ENCODE assay signal across 14 mouse cellular contexts in genomic region chr19:3814461-3814860, GRCm38 (mm10). TPM values are rescaled to one million over a fixed set of nuclear protein-coding genes. Genes with fewer than 3 reads are reported as not detected.
DNase-seq lines count a peak whose midpoint lies in the region; ATAC-seq lines count a peak whose summit lies in the region.
"Had no signal": no experiment of that assay in that cellular context is flagged by ENCODE, and none has a peak within 500 bp of the region (broad histone marks: within the 10 kb centered on the region; RNA-seq: fewer than 3 reads in every experiment).

No protein-coding gene starts in this region.

- H3K4me2 ChIP-seq in heart, embryonic 12.5 days, result no peak overlapping the region
- H3K4me2 ChIP-seq: hindbrain, embryonic 13.5 days; midbrain, embryonic 15.5 days; neural tube, embryonic 15.5 days had no signal

- H3K9ac ChIP-seq in heart, embryonic 12.5 days, result no peak overlapping the region
- H3K9ac ChIP-seq: hindbrain, embryonic 13.5 days; midbrain, embryonic 15.5 days; neural tube, embryonic 15.5 days had no signal

- peak; percentile 53 for DNase-seq in heart, adult 8-10 months (ENCODE audit: low spot score)
- DNase-seq in adrenal gland, postnatal 36 days, result peak; percentile 48 to 49
- DNase-seq in cerebellum, adult 8-10 months, result peak; percentile 47
- DNase-seq in heart, postnatal 36 days, result peak; percentile 48 to 51
- no peak for DNase-seq in layer of hippocampus, postnatal 10 days (ENCODE audit: low spot score in 2 of 2)
- no peak for DNase-seq in left cerebral cortex, adult 8-10 months (ENCODE audit: low spot score in 2 of 2)
- DNase-seq: liver; lung, postnatal 4 days had no signal

- no peak overlapping the region for H3K4me3 ChIP-seq in heart, embryonic 12.5 days
- H3K4me3 ChIP-seq: hindbrain, embryonic 13.5 days; midbrain, embryonic 15.5 days; neural tube, embryonic 15.5 days had no signal

- ATAC-seq in heart, embryonic 12.5 days (ENCODE audit: insufficient number of reproducible peaks, low FRiP score), result no peak
- ATAC-seq: forebrain, embryonic 16.5 days; midbrain, embryonic 15.5 days had no signal

- H3K4me1 ChIP-seq in heart, embryonic 12.5 days (replicated peaks), result peaks cover under 1% of the 10 kb centered on the region; the same call in 1 of the 2 replicates
- H3K4me1 ChIP-seq: hindbrain, embryonic 13.5 days; midbrain, embryonic 15.5 days; neural tube, embryonic 15.5 days had no signal

- intact Hi-C loops in heart, postnatal 36 days (cut with DNase I), result no loop called here

- no peak overlapping the region for H3K27ac ChIP-seq in heart, embryonic 12.5 days (ENCODE audit: poor library complexity, severe bottlenecking)
- H3K27ac ChIP-seq: hindbrain, embryonic 13.5 days; midbrain, embryonic 15.5 days; neural tube, embryonic 15.5 days; stomach, postnatal 0 days had no signal

- 83% methylated on average over 10 of the region's 10 CpGs for WGBS in heart, embryonic 12.5 days

- peaks cover 68% of the 10 kb centered on the region for H3K36me3 ChIP-seq in heart, embryonic 12.5 days

- H3K9me3 ChIP-seq in heart, embryonic 12.5 days (replicated peaks), result no peaks in the 10 kb centered on the region
- H3K9me3 ChIP-seq: hindbrain, embryonic 13.5 days; midbrain, embryonic 15.5 days; neural tube, embryonic 15.5 days had no signal

- no peaks in the 10 kb centered on the region for H3K27me3 ChIP-seq in heart, embryonic 12.5 days (replicated peaks)
- H3K27me3 ChIP-seq: hindbrain, embryonic 13.5 days; midbrain, embryonic 15.5 days; neural tube, embryonic 15.5 days had no signal

RNA-seq across cellular contexts. Expression of gene Chka, which starts 37.1 kb away (rescaled TPM):
- 10 to 100 TPM in 1 of 4 experiments, 1 to 10 TPM in 3; 8.3 to 10.4 (median 8.7) TPM for total RNA-seq in heart, adult 8-10 months (2022)
- 30.1 and 36.1 TPM in 2 replicates for polyA plus RNA-seq in heart, embryonic 12.5 days (2016; fragmentation: Nextera tagmentation; extraction: Ambion mirVana)
- 100 to 1,000 TPM; 112 to 133 TPM for total RNA-seq in adrenal gland, postnatal 36 days (2021)
- total RNA-seq in heart, postnatal 36 days (2021), result 10 to 100 TPM; 10.5 to 11.5 TPM
- total RNA-seq in layer of hippocampus, postnatal 10 days (2021), result 100 to 1,000 TPM in 1 of 2 experiments, 10 to 100 TPM in 1; 98.1 to 104 TPM
- total RNA-seq in left cerebral cortex, adult 8-10 months (2022), result 10 to 100 TPM; 68.4 to 87.2 (median 76.7) TPM

RNA-seq across cellular contexts. Expression of gene Kmt5b, which starts 47.2 kb away (rescaled TPM):
- total RNA-seq in heart, adult 8-10 months (2022), result 10 to 100 TPM; 23.7 to 29.4 (median 28.2) TPM
- 29.3 and 32.9 TPM in 2 replicates for polyA plus RNA-seq in heart, embryonic 12.5 days (2016; fragmentation: Nextera tagmentation; extraction: Ambion mirVana)
- total RNA-seq in adrenal gland, postnatal 36 days (2021), result 10 to 100 TPM; 50.7 to 52.5 TPM
- total RNA-seq in heart, postnatal 36 days (2021), result 10 to 100 TPM; 31.0 to 34.2 TPM
- total RNA-seq in layer of hippocampus, postnatal 10 days (2021), result 10 to 100 TPM; 72.9 to 76.9 TPM
- 10 to 100 TPM; 46.2 to 53.0 (median 50.5) TPM for total RNA-seq in left cerebral cortex, adult 8-10 months (2022)

Comparison
In these comparisons a context has a peak if more than half of its experiments do, and no peak if none do; other contexts are left out.
1. DNase-seq: peak in heart, adult 8-10 months (single experiment), adrenal gland, postnatal 36 days (2 of 2), cerebellum, adult 8-10 months (single experiment) and heart, postnatal 36 days (2 of 2); none in layer of hippocampus, postnatal 10 days (0 of 2) and left cerebral cortex, adult 8-10 months (0 of 2).
2. RNA of gene Chka, which starts 37.1 kb away (total RNA-seq): 112 to 133 TPM in adrenal gland, postnatal 36 days, 98.1 to 104 TPM in layer of hippocampus, postnatal 10 days and 68.4 to 87.2 TPM in left cerebral cortex, adult 8-10 months; 10.5 to 11.5 TPM in heart, postnatal 36 days and 8.3 to 10.4 TPM in heart, adult 8-10 months; every median in the first group is over 4 times any median in the second.